Mouse (Mus musculus) urinary bladder, postnatal 4 days (tissue): Measurements from ENCODE around the gene Gm11114.

ENCODE experiments used
- DNase-seq, 2 experiments: peaks; one replicate each; pipeline ENCODE4 v3.0.0; 2021 to 2022; ENCODE audit warnings: low spot score in 2 of 2

Gm11114 gene

GRCm38 (mm10) chr9:85312473-85312872 lies at the start of gene Gm11114:
TSS of gene Gm11114 (plus strand) at chr9:85312773.
- DNase-seq, result no peak

GRCm38 (mm10) chr9:85266847-85267246 lies 45.7 kb upstream of the Gm11114 start:
- DNase-seq, result no peak

- DNase-seq, result no peak
These were observed 38.5 kb upstream of the Gm11114 start for GRCm38 (mm10) chr9:85274114-85274513.

GRCm38 (mm10) chr9:85302849-85303248 lies 9.7 kb upstream of the Gm11114 start:
- no peak for DNase-seq

GRCm38 (mm10) chr9:85303378-85303777 lies 9.2 kb upstream of the Gm11114 start:
- no peak for DNase-seq

GRCm38 (mm10) chr9:85316122-85316521 lies 3.5 kb downstream of the Gm11114 start:
- no peak for DNase-seq

- no peak for DNase-seq
These were observed 7.8 kb downstream of the Gm11114 start for GRCm38 (mm10) chr9:85320167-85320951.

GRCm38 (mm10) chr9:85324158-85324875 lies 11.7 kb downstream of the Gm11114 start:
- DNase-seq, result no peak

GRCm38 (mm10) chr9:85325201-85325868 lies 12.8 kb downstream of the Gm11114 start:
- DNase-seq, result no peak

GRCm38 (mm10) chr9:85326292-85327241 lies 14.0 kb downstream of the Gm11114 start:
- DNase-seq, result peak; percentile 44 to 65

- peak; percentile 83 to 84 for DNase-seq
These were observed 15.0 kb downstream of the Gm11114 start, which contains the start of gene Tent5a for GRCm38 (mm10) chr9:85327242-85328211. TSS of gene Tent5a (minus strand) at chr9:85327348.

- peak; percentile 81 to 90 for DNase-seq
These were observed 15.7 kb downstream of the Gm11114 start for GRCm38 (mm10) chr9:85328259-85328658.

- no peak for DNase-seq
These were observed 18.9 kb downstream of the Gm11114 start for GRCm38 (mm10) chr9:85331521-85331920.

- no peak for DNase-seq
These were observed 23.5 kb downstream of the Gm11114 start for GRCm38 (mm10) chr9:85336046-85336445.

- DNase-seq, result no peak
These were observed 27.7 kb downstream of the Gm11114 start for GRCm38 (mm10) chr9:85340303-85340702.

- DNase-seq, result no peak
These were observed 30.6 kb downstream of the Gm11114 start for GRCm38 (mm10) chr9:85342892-85343785.

- DNase-seq, result no peak
These were observed 35.4 kb downstream of the Gm11114 start for GRCm38 (mm10) chr9:85347823-85348523.

GRCm38 (mm10) chr9:85355559-85355958 lies 43.0 kb downstream of the Gm11114 start:
- DNase-seq, result no peak
